Mouse (Mus musculus) heart, adult 2 months (tissue): ENCODE data around the gene Spag16.

Source experiments
- CTCF ChIP-seq: fragments of 200-600 bp; IDR thresholded peaks from 2 replicates; pipeline ENCODE4 v1.8.1; 2022; ENCODE audit warnings: antibody characterized with exemption, mild to moderate bottlenecking, moderate library complexity
- POLR2A ChIP-seq: fragments of 200-500 bp; IDR thresholded peaks from 2 replicates; pipeline ENCODE4 v1.6.1; 2011; ENCODE audit warnings: mild to moderate bottlenecking, low read depth, low read length, control low read depth; ENCODE audit not compliant: insufficient read depth

GRCm38 (mm10) chr1:70624803-70625460 is 798.2 kb downstream of the Spag16 start:
- TF ChIP-seq POLR2A (no peak), CTCF (no peak)
